Mouse (Mus musculus) ovary, postnatal 14 days (tissue): Measurements from ENCODE around the gene Zfp575.
"Not testable (repeated sequence)": the region's sequence is repeated elsewhere in the genome, so short reads cannot be mapped to it uniquely, and the experiment has no call there.

Source experiments
- DNase-seq: peaks from one replicate; pipeline ENCODE4 v3.0.0; 2022; ENCODE audit warnings: low spot score

Zfp575 gene

DNA sequence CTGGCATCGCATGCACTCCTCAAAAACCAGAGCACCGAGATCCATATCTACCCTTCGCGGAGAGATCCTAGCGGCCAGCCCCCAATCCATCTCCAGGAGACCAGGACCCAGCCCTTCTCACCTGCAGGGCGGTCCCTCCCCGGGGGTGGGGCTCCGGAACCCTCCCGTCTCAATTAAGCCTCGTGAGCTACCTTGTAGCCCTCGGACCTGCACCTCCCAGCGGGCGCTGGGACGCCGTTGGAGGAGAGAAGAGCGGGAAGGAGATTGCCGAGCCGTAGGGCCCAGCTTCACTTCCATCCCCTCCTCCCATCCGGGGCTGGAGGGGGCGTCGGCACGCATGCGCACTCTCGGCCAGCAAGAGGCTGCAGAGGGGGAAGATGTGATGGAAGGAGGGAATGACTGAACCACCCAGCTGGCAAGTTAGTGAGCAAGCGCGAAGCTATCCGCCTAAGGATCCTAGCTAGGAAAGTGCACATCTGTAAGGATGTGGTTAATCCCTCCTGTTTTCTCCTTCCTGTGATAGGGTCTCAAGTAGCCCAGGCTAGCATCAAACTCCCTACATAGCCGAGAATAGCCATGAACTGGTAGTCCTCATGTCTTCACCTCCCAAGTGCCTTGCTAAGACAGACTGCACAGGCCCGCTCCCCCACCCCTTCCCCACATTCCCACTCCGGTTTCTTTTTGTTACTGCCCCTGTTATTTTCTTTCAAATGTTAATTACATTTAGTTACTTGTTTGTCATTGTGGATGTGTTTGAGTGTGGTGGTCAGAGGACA is at the start of gene Zfp575, which contains the start of gene Ethe1:
TSS of gene Zfp575 (minus strand) at position 312 of the 776 bp plus-strand sequence.
TSS of gene Ethe1 (plus strand) at position 214 of the 776 bp plus-strand sequence.
- DNase-seq = peak; percentile 51

- DNase-seq = no peak
Measured at GRCm38 (mm10) chr7:24637046-24637445, 49.6 kb upstream of the Zfp575 start.

GRCm38 (mm10) chr7:24636264-24636663 is 48.8 kb upstream of the Zfp575 start, which contains the start of gene Lypd3:
Gene Lypd3 (plus strand): TSS chr7:24636550.
- no peak for DNase-seq

DNA sequence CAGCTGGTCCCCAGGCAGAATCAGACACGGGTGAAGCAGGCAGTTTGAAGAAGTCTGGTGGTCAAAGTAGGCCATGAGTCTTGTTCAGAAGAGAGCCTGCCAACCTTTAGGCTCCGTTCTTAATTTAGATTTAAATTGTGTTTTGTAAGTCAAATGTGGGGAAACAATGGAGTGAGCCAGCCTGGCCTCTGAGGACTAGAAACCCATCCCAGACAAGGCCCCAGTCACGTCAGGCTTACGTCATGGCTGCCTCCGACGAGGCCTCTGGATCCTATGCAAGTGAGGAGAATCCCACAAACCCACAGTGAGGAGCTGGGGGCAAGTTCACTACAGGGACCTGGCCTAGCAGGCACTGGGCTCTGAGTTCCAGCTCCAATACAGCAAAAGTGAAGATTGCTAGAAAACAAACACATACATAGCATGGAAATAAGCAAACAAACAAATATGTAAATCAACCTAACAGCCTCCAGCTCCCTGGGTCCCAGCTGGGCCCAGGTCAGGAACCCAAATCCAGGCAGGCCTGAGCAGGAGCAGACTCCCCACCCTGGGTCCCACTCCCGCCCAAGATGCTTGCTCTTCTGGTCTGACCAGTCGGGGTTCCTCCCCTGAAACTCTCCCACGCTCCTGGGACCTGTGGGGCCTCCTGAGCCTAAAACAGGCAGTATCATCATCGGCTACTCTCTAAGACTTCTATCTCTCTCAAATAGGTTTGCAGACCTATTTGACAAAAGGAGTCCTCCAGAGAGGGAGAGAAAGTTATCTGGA is 42.9 kb upstream of the Zfp575 start:
- no peak for DNase-seq

DNA sequence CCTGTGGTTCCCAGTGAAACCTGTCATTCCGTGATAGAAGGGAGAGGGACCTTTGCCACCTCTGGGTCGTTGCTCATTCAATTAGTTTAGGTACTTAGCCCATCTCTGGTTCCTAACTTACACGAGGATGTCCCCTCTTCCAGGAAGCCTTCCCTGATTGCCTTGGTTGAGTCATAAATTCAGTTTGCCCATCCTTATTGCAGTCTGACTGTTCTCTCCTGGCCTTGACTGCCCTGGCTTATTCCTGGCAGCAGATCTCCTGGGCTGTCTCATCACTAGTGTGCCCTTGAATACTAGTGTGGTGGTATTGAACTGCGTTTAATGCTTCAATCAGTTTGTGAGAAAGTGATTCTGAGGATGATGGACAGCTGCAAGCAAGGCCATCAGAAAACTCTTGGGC is 42.2 kb upstream of the Zfp575 start:
- no peak for DNase-seq

GRCm38 (mm10) chr7:24628685-24629610 is 41.5 kb upstream of the Zfp575 start:
- DNase-seq = peak; percentile 61

- DNase-seq = no peak
Measured at GRCm38 (mm10) chr7:24622967-24623366, 35.5 kb upstream of the Zfp575 start.

GRCm38 (mm10) chr7:24621193-24621592 is 33.8 kb upstream of the Zfp575 start:
- no peak for DNase-seq

DNA sequence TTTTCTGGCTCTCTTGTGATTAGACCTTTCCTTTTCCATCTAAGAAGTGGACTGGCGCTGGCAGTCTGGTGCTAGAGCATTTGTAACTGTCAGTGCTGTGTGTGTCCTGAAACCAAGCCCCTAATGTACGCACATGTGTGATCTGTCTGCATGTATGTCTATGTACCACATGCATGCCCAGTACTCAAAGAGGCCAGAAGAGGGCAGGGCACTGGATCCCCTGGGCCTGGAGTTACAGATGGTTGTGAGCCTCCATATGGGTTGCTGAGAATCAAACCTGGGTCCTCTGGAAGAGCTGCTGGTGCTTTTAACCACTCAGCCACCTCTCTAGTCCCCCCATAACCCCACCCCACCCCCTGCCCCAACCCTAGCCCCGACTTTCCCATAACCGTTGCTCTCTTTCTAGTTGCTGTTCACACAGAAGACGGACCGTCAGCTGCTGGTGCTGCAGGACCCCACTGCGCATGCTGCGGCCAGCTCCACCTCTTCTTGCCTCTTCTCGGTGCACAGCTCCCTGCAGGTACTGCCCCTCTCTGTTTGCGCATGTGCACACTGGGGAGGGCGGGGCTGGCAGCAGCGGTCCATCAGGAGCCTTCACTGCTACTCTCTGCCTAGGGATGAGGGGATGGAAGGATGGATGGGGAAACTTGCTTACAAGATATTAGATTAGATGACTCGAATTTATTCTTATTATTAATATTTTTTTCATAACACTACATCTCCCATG is 32.4 kb upstream of the Zfp575 start:
- no peak for DNase-seq

DNA sequence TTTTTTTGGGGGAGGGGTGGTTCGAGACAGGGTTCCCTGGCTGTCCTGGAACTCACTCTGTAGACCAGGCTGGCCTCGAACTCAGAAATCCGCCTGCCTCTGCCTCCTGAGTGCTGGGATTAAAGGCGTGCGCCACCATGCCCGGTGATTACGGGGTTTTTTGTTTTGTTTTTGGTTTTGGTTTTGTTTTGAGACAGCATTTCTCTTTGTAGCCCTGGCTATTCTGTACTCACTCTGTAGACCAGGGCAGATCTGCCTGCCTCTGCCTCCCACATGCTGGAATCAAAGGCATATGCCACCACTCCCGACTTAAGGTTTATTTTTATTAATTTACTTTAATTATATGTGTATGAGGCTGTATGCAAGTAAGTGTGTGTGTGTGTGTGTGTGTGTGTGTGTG is 30.9 kb upstream of the Zfp575 start:
- not testable (repeated sequence) for DNase-seq

DNA sequence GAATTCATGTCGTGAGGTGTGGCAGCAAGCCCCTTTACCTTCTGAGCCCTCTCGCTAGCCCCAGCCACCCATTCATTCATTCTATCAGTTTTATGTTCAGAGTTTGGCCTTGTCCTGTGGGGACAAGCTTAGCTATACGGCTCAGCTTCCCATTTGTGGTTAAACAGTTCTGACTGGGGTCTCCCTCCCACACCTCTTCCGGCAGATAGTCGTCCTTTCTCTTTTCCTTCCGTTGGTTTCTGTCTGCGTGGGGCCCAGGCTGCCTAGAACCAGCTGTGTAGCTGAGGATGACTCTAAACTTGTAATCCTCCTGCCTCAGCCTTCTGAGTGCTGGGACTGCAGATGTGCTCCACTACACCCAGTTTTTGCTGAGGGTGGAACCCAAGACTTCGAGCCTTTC is 30.3 kb upstream of the Zfp575 start:
- DNase-seq = no peak

- DNase-seq = no peak
Measured at GRCm38 (mm10) chr7:24614816-24615215, 27.4 kb upstream of the Zfp575 start.

DNA sequence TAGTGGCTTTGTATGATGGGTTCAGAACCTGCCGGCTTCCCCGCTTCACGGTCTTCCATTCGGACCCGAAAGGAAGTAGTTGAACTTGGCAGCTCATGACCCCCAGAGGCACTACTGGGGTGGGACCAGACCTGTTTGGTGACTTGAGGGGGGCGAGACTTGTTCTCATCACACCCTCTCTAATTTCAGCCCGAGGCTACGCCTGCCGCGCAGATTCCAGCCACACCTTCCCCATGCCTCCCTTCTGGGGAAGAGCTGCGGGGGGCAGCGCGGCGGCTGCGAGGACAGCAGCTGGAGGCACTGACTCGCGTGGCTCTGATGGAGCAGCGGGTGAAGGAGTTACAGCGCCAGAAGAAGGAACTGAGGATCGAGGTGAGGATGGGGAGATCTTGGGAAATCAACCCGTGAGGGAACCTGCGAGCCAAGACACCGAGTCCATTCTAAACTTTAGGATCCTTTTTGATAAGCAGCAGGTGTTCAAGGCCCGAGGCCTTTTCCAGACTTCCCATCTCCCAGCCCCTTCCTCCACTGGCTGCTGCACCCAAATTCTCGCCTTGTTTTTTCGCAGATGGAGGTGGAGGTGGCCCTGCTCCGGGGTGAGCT is 25.0 kb upstream of the Zfp575 start:
- DNase-seq = no peak

- no peak for DNase-seq
Measured at GRCm38 (mm10) chr7:24611709-24612108, 24.3 kb upstream of the Zfp575 start.

DNA sequence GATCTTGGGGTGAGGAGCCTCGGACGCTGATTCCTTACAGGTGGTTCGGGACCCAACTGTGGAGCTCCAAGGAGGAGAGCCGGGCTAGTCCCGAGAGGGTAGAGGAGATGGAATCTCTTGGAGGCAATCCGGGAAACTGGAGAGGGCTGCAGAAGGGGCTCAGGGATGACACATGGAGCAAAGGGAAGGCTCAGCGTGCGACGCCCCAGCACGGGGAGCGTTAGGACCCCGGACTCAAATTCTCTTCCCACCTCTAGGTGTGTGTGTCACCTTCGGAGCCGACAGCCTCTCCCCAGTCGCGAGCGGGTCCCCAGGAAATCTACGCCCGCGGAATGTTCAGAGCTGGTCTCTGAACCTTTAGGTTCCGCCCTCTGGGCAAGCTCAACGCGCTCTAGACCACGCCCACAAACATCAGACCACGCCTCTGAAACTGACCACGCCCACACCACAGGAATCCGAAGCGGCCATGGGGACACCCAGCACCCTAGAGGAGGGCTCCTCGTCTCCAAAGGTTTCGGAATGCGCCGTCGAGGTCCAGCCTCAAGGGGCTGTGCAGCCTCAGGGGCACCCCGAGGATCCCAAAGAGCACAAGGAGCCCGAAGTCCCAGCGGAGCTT is 23.5 kb upstream of the Zfp575 start:
- peak; percentile 95 for DNase-seq

- no peak for DNase-seq
Measured at GRCm38 (mm10) chr7:24610144-24610878, 22.9 kb upstream of the Zfp575 start, which contains the start of gene Phldb3. Gene Phldb3 (plus strand): TSS chr7:24610763.

DNA sequence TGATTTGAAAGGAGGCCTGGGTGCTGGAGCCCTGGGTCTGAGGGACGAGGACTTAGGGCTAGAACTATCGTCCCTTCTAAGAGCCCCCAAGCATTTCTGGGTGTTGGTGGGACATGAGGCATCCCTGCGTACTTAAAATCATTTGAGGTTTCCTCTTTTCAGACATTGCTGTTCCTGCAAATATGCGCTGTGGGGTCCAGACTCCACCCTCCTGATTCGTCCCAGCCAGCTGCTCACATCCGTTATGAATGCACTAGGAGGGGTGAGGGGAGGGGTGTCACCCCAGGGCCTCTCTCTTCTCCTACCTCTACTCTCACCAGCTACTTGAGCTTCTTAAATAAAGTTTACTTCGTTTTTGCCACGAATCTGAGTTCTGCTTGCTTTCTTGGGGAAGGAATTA is 21.1 kb upstream of the Zfp575 start:
- no peak for DNase-seq

DNA sequence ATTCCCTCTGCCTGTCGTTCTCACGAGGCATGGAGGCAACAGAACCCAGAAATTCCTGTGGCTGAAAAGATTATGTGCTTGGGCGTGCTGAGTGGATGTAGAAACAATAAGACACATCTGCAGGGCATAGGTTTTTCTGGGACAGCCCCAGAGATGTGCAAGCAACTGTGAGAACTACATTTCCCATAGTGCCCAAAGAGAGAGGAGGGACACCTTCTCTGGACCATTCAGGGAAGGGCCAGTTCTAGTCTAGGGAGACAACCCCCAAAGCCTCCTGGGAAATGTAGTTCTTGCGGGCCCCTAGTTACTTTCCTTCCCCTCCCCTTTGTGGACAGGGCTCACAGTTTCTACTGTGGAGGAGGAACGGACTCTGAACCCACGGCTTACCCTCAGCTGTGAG is 20.6 kb upstream of the Zfp575 start:
- no peak for DNase-seq

GRCm38 (mm10) chr7:24606046-24606445 is 18.6 kb upstream of the Zfp575 start:
- no peak for DNase-seq

DNA sequence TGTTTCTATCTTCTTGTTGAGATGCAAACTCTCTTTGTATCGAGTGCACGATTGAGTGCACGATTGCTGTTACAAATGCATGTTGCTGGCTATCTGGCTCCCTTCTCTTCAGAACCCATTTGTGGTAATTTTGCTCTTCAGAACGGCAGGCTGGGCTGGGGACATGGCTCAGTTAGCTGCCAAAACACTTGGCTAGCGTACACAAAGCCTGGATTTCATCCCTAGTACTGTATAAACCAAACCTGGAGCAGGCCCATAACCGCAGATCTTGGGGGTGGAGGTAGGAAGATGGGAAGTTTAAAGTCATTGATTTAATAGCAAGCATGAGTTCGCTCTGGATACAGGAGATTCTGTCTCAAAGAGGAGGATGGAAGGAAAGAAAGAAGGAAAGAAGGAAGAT is 18.1 kb upstream of the Zfp575 start:
- DNase-seq = no peak
